Mouse (Mus musculus): ENCODE measurements around the gene Tex21.
"Not testable (repeated sequence)": the region's sequence is repeated elsewhere in the genome, so short reads cannot be mapped to it uniquely, and the experiment has no call there.

The Tex21 gene

GRCm38 (mm10) chr12:76263876-76264275 is 17.3 kb upstream of the Tex21 start:
- in situ Hi-C loops (cut with MboI; ENCODE audit: low pct_unique_long_range_greater_than_20kb in 1 of 2, low sequenced_read_pairs in 2 of 2, unreplicated experiment in 1 of 2) = no loop called here

- in situ Hi-C loops (cut with MboI; ENCODE audit: low pct_unique_long_range_greater_than_20kb in 1 of 2, low sequenced_read_pairs in 2 of 2, unreplicated experiment in 1 of 2) = no loop called here
Observed at GRCm38 (mm10) chr12:76262918-76263317, 16.4 kb upstream of the Tex21 start.

- in situ Hi-C loops (cut with MboI; ENCODE audit: low pct_unique_long_range_greater_than_20kb in 1 of 2, low sequenced_read_pairs in 2 of 2, unreplicated experiment in 1 of 2) = no loop called here
Observed at GRCm38 (mm10) chr12:76261556-76261955, 15.0 kb upstream of the Tex21 start.

GRCm38 (mm10) chr12:76260673-76261072 is 14.1 kb upstream of the Tex21 start:
- in situ Hi-C loops (cut with MboI; ENCODE audit: low pct_unique_long_range_greater_than_20kb in 1 of 2, low sequenced_read_pairs in 2 of 2, unreplicated experiment in 1 of 2) = no loop called here

- in situ Hi-C loops (cut with MboI; ENCODE audit: low pct_unique_long_range_greater_than_20kb in 1 of 2, low sequenced_read_pairs in 2 of 2, unreplicated experiment in 1 of 2) = no loop called here
Observed at GRCm38 (mm10) chr12:76256114-76256843, 9.7 kb upstream of the Tex21 start.

GRCm38 (mm10) chr12:76255499-76255875 is 8.9 kb upstream of the Tex21 start:
- in situ Hi-C loops (cut with MboI; ENCODE audit: low pct_unique_long_range_greater_than_20kb in 1 of 2, low sequenced_read_pairs in 2 of 2, unreplicated experiment in 1 of 2) = no loop called here

- in situ Hi-C loops (cut with MboI; ENCODE audit: low pct_unique_long_range_greater_than_20kb in 1 of 2, low sequenced_read_pairs in 2 of 2, unreplicated experiment in 1 of 2) = no loop called here
Observed at GRCm38 (mm10) chr12:76254725-76255498, 8.4 kb upstream of the Tex21 start, which contains the start of gene Mthfd1. TSS of gene Mthfd1 (plus strand) at chr12:76255298.

GRCm38 (mm10) chr12:76253991-76254390 is 7.4 kb upstream of the Tex21 start:
- in situ Hi-C loops (cut with MboI; ENCODE audit: low pct_unique_long_range_greater_than_20kb in 1 of 2, low sequenced_read_pairs in 2 of 2, unreplicated experiment in 1 of 2) = no loop called here

GRCm38 (mm10) chr12:76253591-76253990 is 7.0 kb upstream of the Tex21 start:
- in situ Hi-C loops (cut with MboI; ENCODE audit: low pct_unique_long_range_greater_than_20kb in 1 of 2, low sequenced_read_pairs in 2 of 2, unreplicated experiment in 1 of 2) = no loop called here

GRCm38 (mm10) chr12:76253090-76253489 is 6.5 kb upstream of the Tex21 start:
- in situ Hi-C loops (cut with MboI; ENCODE audit: low pct_unique_long_range_greater_than_20kb in 1 of 2, low sequenced_read_pairs in 2 of 2, unreplicated experiment in 1 of 2) = no loop called here

GRCm38 (mm10) chr12:76244981-76245380 is 1.6 kb downstream of the Tex21 start:
- in situ Hi-C loops (cut with MboI; ENCODE audit: low pct_unique_long_range_greater_than_20kb in 1 of 2, low sequenced_read_pairs in 2 of 2, unreplicated experiment in 1 of 2) = no loop called here

- in situ Hi-C loops (cut with MboI; ENCODE audit: low pct_unique_long_range_greater_than_20kb in 1 of 2, low sequenced_read_pairs in 2 of 2, unreplicated experiment in 1 of 2) = no loop called here
Observed at GRCm38 (mm10) chr12:76241833-76242232, 4.7 kb downstream of the Tex21 start.

- in situ Hi-C loops (cut with MboI; ENCODE audit: low pct_unique_long_range_greater_than_20kb in 1 of 2, low sequenced_read_pairs in 2 of 2, unreplicated experiment in 1 of 2) = no loop called here
Observed at GRCm38 (mm10) chr12:76241084-76241483, 5.5 kb downstream of the Tex21 start.

GRCm38 (mm10) chr12:76240670-76241069 is 5.9 kb downstream of the Tex21 start:
- in situ Hi-C loops (cut with MboI; ENCODE audit: low pct_unique_long_range_greater_than_20kb in 1 of 2, low sequenced_read_pairs in 2 of 2, unreplicated experiment in 1 of 2) = no loop called here

- in situ Hi-C loops (cut with MboI; ENCODE audit: low pct_unique_long_range_greater_than_20kb in 1 of 2, low sequenced_read_pairs in 2 of 2, unreplicated experiment in 1 of 2) = no loop called here
Observed at GRCm38 (mm10) chr12:76239839-76240571, 6.5 kb downstream of the Tex21 start.

GRCm38 (mm10) chr12:76239145-76239838 is 7.3 kb downstream of the Tex21 start:
- in situ Hi-C loops (cut with MboI; ENCODE audit: low pct_unique_long_range_greater_than_20kb in 1 of 2, low sequenced_read_pairs in 2 of 2, unreplicated experiment in 1 of 2) = no loop called here

GRCm38 (mm10) chr12:76235253-76235652 is 11.3 kb downstream of the Tex21 start:
- in situ Hi-C loops (cut with MboI; ENCODE audit: low pct_unique_long_range_greater_than_20kb in 1 of 2, low sequenced_read_pairs in 2 of 2, unreplicated experiment in 1 of 2) = no loop called here

- in situ Hi-C loops (cut with MboI; ENCODE audit: low pct_unique_long_range_greater_than_20kb in 1 of 2, low sequenced_read_pairs in 2 of 2, unreplicated experiment in 1 of 2) = no loop called here
Observed at GRCm38 (mm10) chr12:76230644-76231043, 15.9 kb downstream of the Tex21 start.

GRCm38 (mm10) chr12:76222104-76222503 is 24.4 kb downstream of the Tex21 start:
- in situ Hi-C loops (cut with MboI; ENCODE audit: low pct_unique_long_range_greater_than_20kb in 1 of 2, low sequenced_read_pairs in 2 of 2, unreplicated experiment in 1 of 2) = not testable (repeated sequence)
